Mouse (Mus musculus) forelimb bud, embryonic 11.5 days (tissue): ENCODE results near the gene Kcnq2.

Experiments used
- DNase-seq: peaks from one replicate; pipeline ENCODE4 v3.0.0-alpha.2; 2012; ENCODE audit warnings: low read depth, low spot score

Kcnq2 gene

GRCm38 (mm10) chr2:181147546-181148317 is 12.6 kb upstream of the Kcnq2 start:
- peak; percentile 11 for DNase-seq

DNA sequence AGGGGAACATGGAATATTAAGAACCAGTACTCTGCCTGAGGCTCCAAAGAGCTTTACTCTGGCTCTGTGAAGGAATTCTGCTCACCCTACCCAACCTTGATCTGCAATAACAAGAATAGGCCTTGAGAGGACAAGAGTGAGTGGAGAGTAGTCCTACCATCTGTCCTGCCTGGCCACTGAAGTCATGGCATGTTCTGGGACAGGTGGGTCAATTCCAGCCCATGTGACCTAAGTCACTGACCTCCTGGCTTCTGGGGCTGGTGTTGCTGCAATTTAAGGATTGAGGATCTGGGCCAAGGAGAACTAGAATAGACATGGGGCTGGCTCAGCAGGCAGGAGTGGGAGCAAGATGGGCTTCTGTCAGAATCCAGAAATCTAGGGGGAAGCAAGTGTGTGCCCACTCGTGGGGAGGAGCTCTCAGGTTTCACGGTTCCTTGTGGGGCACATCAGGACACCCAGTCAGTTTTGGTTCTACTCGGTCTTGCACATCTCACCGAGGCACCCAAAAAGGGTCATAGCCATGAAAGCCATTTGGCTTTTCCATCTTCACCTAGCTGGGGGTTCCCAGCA is 12.0 kb upstream of the Kcnq2 start:
- DNase-seq, result no peak

GRCm38 (mm10) chr2:181144675-181145074 is 9.6 kb upstream of the Kcnq2 start:
- no peak for DNase-seq

DNA sequence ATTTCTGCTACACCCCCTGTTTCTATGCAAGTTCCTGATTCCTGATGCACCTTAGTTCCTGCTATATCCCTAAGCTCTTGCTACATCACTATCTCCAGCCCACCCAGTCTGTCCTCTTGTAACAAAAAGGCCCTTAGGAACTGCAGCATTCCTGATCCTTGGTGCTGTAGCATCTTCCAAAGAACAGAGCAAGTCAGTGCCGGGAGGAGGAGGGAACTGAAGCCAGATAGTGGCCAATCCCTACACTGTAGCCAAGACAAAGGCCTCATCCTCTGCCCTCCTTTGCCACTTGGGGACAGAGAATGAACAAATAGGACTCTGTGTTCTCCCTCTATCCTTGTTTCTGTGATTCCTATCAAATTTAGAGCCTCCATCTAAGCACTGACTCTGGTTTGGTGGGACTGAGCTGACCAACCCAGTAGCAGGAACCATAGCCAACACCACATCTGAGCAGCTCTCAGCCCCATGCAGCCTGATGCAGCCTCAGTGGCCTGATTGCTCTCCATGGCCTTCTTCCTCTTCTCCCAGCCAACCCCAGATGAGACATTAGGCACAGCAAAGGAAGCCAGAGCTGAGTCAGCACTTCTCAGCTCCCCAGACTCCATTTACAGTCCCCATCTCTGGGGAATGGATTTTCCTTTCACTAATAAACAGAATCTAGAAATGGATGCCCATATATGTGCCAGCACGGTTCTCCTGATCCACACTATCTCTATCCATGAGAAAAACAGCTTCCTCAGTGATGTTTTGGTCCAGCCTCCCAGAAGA is 8.6 kb upstream of the Kcnq2 start:
- no peak for DNase-seq

GRCm38 (mm10) chr2:181142703-181143135 is 7.6 kb upstream of the Kcnq2 start:
- DNase-seq, result no peak

DNA sequence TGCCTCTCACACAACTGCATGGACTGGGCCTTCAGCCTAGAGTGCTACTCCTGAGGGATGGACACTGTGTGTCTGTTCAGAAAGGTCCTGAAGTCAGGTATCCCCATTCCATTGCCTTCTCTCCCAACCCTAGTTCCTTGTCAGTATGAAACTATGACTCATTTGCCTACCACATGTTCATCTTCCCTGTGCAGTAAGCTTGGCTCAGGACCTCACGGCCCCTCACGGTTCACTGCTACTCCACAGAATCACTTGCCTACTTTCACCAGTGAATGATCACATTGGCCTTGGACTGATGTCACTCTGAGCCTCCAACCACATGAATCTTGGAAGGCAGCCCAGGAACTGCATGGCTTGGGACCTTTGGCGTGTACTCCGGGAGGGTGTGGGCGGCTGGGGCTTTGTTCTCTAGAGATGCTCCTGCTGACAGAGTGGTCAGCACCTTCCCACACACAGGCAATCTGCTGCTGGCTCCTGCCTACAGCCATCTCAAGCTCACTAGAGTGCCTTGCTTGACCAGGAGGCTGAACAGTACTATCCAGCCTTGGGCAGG is 4.6 kb upstream of the Kcnq2 start:
- DNase-seq, result no peak

GRCm38 (mm10) chr2:181136934-181137333 is 1.8 kb upstream of the Kcnq2 start:
- DNase-seq, result peak; percentile 68

- no peak for DNase-seq
Observed at GRCm38 (mm10) chr2:181135446-181135818, 332 bp upstream of the Kcnq2 start.

- DNase-seq, result no peak
Observed at GRCm38 (mm10) chr2:181133837-181134590, 1.1 kb downstream of the Kcnq2 start.

- DNase-seq, result no peak
Observed at GRCm38 (mm10) chr2:181130245-181130644, 4.9 kb downstream of the Kcnq2 start.

- DNase-seq, result no peak
Observed at GRCm38 (mm10) chr2:181128963-181129362, 6.1 kb downstream of the Kcnq2 start.

DNA sequence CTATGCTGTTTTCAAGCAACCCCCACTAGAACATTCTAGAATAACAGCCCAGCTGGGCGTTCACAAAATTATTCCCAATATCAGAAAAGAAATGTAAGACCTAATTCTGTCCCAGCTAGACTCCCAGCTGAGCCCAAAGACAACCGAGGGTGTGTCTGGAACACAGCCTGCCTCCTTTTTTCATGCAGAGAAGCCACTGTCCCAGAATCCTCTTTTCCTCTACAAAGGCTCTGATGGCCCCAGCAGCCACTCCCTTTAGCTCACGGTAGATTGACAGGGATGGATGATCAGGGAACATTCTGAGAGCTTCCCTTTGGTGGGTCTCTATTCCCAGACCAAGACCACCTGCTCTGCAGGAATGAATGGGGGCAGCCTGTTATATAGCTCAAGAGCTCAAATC is 7.3 kb downstream of the Kcnq2 start:
- DNase-seq, result no peak

DNA sequence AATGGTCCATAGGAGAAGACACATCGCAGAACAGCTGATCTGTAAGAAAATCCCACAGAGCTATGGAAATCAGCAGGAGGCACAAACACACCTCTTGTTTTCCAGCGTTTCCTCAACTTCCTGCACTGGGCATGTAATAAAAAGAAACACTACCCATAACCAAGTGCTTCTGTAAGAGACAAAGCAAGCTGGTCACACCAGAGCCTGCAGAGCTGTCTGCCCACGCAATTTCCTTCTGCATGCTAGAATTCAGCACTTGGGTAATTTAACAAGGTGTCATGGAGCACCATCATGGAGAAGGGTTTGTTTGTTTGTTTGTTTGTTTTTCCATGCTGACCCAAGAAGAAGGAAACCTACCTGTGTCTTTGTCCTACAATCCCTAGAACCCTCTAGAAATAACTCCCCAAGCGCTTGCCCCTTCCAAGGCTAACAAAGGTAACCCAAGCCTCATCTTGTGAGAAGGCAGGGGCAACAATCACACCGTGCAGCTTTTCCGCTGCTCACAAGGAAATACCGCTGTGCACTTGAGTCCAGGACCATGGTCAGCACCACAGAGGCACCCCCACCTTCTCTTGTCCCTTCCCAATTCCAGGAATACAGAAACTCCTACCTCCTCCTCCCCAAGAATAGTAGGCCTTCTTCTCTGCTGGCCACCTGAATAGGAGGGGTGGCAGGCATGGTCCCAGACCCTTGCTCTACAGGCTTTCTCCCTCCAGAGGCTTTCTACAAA is 9.2 kb downstream of the Kcnq2 start:
- DNase-seq, result peak; percentile 42

- no peak for DNase-seq
Observed at GRCm38 (mm10) chr2:181122642-181123041, 12.5 kb downstream of the Kcnq2 start.

DNA sequence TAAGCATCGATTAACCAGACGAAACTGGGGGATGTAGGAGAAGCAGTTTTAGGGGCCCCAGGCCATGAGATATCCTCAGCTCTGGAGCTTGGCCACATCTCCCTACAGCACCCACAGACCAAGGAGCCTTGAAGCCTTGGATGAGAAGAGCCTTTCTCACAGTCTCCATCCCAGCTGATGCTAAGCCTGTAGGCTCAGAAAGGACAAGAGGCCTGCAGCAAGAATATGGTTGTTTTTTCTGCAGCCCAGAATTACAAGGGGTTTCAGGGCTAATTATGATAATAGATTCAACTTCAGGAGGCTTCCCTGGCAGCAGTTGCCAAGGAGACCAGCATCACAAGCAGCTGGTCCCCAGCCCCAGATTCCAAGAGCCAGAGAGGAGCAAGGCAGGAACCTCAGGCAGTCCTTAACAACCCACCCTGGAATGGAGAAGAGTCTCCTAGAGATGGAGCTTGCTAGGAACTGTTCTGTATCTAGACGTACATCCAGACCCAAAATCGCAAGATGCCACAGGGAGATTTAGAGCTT is 14.1 kb downstream of the Kcnq2 start:
- no peak for DNase-seq

GRCm38 (mm10) chr2:181119952-181120351 is 15.1 kb downstream of the Kcnq2 start:
- DNase-seq, result no peak

DNA sequence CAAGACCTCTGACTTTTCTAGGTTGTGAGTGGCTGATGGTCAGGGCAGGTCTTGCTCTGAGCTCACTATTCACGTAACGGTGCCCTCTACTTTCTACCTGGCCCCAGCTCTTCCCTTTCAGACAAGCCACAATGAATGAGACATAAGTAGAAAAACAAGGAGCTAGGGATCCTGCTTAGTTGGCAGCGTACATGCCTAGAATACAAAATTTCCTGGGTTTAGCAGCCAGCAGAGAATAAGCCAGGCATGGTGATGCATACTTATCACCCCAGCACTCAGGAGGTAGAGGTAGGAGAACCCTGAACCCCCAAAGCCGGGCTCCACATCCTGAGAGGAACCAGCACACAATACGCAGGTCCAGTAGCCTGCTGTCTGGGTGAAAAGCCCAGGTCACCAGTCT is 18.7 kb downstream of the Kcnq2 start:
- no peak for DNase-seq

- no peak for DNase-seq
Observed at GRCm38 (mm10) chr2:181115367-181115766, 19.7 kb downstream of the Kcnq2 start.

DNA sequence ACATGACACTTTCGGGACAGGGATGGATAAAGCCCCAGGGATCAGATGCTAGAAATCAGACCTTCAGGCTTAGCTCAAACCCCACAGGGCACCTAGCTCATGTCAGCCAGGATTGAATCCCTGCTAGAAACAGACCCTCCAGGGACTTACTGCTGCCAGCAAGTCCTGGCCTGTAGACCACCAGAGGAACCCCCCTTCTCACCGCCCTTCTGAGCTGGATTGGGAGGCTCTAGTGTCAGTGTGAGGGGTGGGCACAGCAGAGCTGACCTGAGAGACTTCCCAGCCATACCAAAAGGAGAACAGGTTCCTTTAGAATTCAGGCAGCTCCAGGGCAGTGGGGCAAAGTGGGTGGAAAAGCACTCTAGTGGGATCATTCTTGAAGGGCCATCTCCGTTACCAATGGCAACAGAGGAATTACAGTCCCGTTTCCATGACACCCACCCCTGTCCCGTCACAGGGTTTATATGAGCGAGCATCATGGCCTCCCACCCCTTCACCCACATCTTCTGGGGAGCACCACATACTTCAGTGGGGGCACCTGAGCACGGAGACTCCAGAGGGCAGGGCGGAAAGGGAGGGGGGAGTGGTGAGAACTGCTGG is 21.2 kb downstream of the Kcnq2 start:
- DNase-seq, result no peak

- no peak for DNase-seq
Observed at GRCm38 (mm10) chr2:181111665-181112064, 23.4 kb downstream of the Kcnq2 start.
